Mouse (Mus musculus): ENCODE measurements around the gene Vars. TPM values are rescaled to one million over a fixed set of nuclear protein-coding genes. Genes with fewer than 3 reads are reported as not detected.
A peak's percentile ranks its signal among the peaks of the same experiment; 100 is the strongest.

Vars gene
- polyA plus RNA-seq, 1 experiment from 2014 or later, result 74.0 TPM

- H3K9ac ChIP-seq (ENCODE audit: low read depth, low read length), result no peak within 1 kb of the TSS
- 0 out of 2 replicates have a peak, but pooled peaks have one; percentile 8 for ATAC-seq
- H3K4me1 ChIP-seq (replicated peaks; ENCODE audit: control insufficient read depth, insufficient read depth, low read length), result peaks cover 6% of the 10 kb centered on the region
- 0 out of 2 replicates have a peak within 1 kb of the TSS, but pooled peaks have one; percentile 9 for H3K4me2 ChIP-seq (replicated peaks; ENCODE audit: low read depth)
- H3K4me3 ChIP-seq (ENCODE audit: low read depth, low read length), result no peak within 1 kb of the TSS
- no peak for TF ChIP-seq CTCF (IDR thresholded peaks at IDR 0.05; ENCODE audit: low read depth)
- WGBS, result 41% methylated on average over 12 of the region's 12 CpGs
- no peaks in the 10 kb centered on the region for H3K27me3 ChIP-seq (replicated peaks; ENCODE audit: control insufficient read depth, insufficient read depth, low read length)
- peaks cover 50% of the 10 kb centered on the region for H3K36me3 ChIP-seq (ENCODE audit: control insufficient read depth, insufficient read depth)
- H3K27ac ChIP-seq (ENCODE audit: low read depth, low read length), result peak within 1 kb of the TSS; percentile 46
- H3K9me3 ChIP-seq (ENCODE audit: control insufficient read depth), result no peaks in the 10 kb centered on the region
Observed at GRCm38 (mm10) chr17:35016376-35016775, 15.6 kb downstream of the Vars start, which contains the start of gene Vwa7. TSS of gene Vwa7 (plus strand) at chr17:35016579.

GRCm38 (mm10) chr17:35016791-35017705, 16.3 kb downstream of the Vars start:
- 69% methylated on average over 10 of the region's 10 CpGs for whole genome bisulfite sequencing
- Histone ChIP-seq H3K9ac (ENCODE audit: low read depth, low read length) (no peak overlapping the region), H3K9me3 (ENCODE audit: control insufficient read depth) (no peaks in the 10 kb centered on the region), H3K27ac (ENCODE audit: low read depth, low read length) (no peak overlapping the region), H3K27me3 (replicated peaks; ENCODE audit: control insufficient read depth, insufficient read depth, low read length) (no peaks in the 10 kb centered on the region), H3K4me2 (replicated peaks; ENCODE audit: low read depth) (0 out of 2 replicates have a peak overlapping the region, but pooled peaks have one; percentile 9), H3K36me3 (ENCODE audit: control insufficient read depth, insufficient read depth) (peaks cover 44% of the 10 kb centered on the region), H3K4me3 (ENCODE audit: low read depth, low read length) (no peak overlapping the region), H3K4me1 (replicated peaks; ENCODE audit: control insufficient read depth, insufficient read depth, low read length) (peaks cover 6% of the 10 kb centered on the region)
- ATAC-seq, result peak; percentile 14; the same call in 1 of the 2 replicates
- TF ChIP-seq CTCF (IDR thresholded peaks at IDR 0.05; ENCODE audit: low read depth), result no peak

GRCm38 (mm10) chr17:35017706-35018030, 16.9 kb downstream of the Vars start:
- no peak for TF ChIP-seq CTCF (IDR thresholded peaks at IDR 0.05; ENCODE audit: low read depth)
- Histone ChIP-seq H3K4me3 (ENCODE audit: low read depth, low read length) (no peak overlapping the region), H3K36me3 (ENCODE audit: control insufficient read depth, insufficient read depth) (peaks cover 37% of the 10 kb centered on the region), H3K9ac (ENCODE audit: low read depth, low read length) (no peak overlapping the region), H3K9me3 (ENCODE audit: control insufficient read depth) (no peaks in the 10 kb centered on the region), H3K4me1 (replicated peaks; ENCODE audit: control insufficient read depth, insufficient read depth, low read length) (peaks cover 6% of the 10 kb centered on the region), H3K4me2 (replicated peaks; ENCODE audit: low read depth) (no peak overlapping the region), H3K27me3 (replicated peaks; ENCODE audit: control insufficient read depth, insufficient read depth, low read length) (no peaks in the 10 kb centered on the region), H3K27ac (ENCODE audit: low read depth, low read length) (no peak overlapping the region)
- no peak for ATAC-seq
- 71% methylated on average over 14 of the region's 14 CpGs for WGBS

- no peak overlapping the region for H3K4me2 ChIP-seq (replicated peaks; ENCODE audit: low read depth)
- ATAC-seq, result no peak
- no peaks in the 10 kb centered on the region for H3K9me3 ChIP-seq (ENCODE audit: control insufficient read depth)
- WGBS, result 68% methylated on average over 3 of the region's 3 CpGs
- no peaks in the 10 kb centered on the region for H3K27me3 ChIP-seq (replicated peaks; ENCODE audit: control insufficient read depth, insufficient read depth, low read length)
- H3K27ac ChIP-seq (ENCODE audit: low read depth, low read length), result no peak overlapping the region
- no peak for TF ChIP-seq CTCF (IDR thresholded peaks at IDR 0.05; ENCODE audit: low read depth)
- H3K4me3 ChIP-seq (ENCODE audit: low read depth, low read length), result no peak overlapping the region
- H3K4me1 ChIP-seq (replicated peaks; ENCODE audit: control insufficient read depth, insufficient read depth, low read length), result peaks cover 6% of the 10 kb centered on the region
- no peak overlapping the region for H3K9ac ChIP-seq (ENCODE audit: low read depth, low read length)
- peaks cover 32% of the 10 kb centered on the region for H3K36me3 ChIP-seq (ENCODE audit: control insufficient read depth, insufficient read depth)
Observed at GRCm38 (mm10) chr17:35018171-35018570, 17.4 kb downstream of the Vars start.

DNA sequence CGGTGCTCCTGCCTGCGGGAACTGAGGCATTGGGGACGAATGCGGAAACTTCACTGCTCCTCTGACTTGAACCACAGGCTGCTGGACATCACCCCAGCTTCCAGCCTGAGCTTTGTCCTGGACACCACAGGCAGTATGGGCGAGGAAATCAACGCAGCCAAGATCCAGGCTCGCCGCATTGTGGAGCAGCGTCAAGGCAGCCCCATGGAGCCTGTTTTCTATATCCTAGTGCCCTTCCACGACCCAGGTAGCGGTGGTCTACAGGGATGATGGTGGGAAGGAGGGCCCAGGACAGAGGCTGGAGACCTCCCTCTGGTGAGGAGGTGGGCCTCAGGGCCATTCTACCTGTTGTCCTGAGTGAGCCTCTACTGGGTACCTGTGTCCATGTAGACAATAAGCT, 19.1 kb downstream of the Vars start:
- H3K9me3 ChIP-seq (ENCODE audit: control insufficient read depth), result no peaks in the 10 kb centered on the region
- TF ChIP-seq CTCF (IDR thresholded peaks at IDR 0.05; ENCODE audit: low read depth), result no peak
- no peak overlapping the region for H3K9ac ChIP-seq (ENCODE audit: low read depth, low read length)
- WGBS, result 87% methylated on average over 11 of the region's 11 CpGs
- H3K27ac ChIP-seq (ENCODE audit: low read depth, low read length), result no peak overlapping the region
- H3K4me3 ChIP-seq (ENCODE audit: low read depth, low read length), result no peak overlapping the region
- no peak overlapping the region for H3K4me2 ChIP-seq (replicated peaks; ENCODE audit: low read depth)
- no peaks in the 10 kb centered on the region for H3K27me3 ChIP-seq (replicated peaks; ENCODE audit: control insufficient read depth, insufficient read depth, low read length)
- peaks cover 6% of the 10 kb centered on the region for H3K4me1 ChIP-seq (replicated peaks; ENCODE audit: control insufficient read depth, insufficient read depth, low read length)
- H3K36me3 ChIP-seq (ENCODE audit: control insufficient read depth, insufficient read depth), result peaks cover 15% of the 10 kb centered on the region
- no peak for ATAC-seq

- WGBS, result 77% methylated on average over 8 of the region's 8 CpGs
- no peak overlapping the region for H3K4me2 ChIP-seq (replicated peaks; ENCODE audit: low read depth)
- no peak overlapping the region for H3K27ac ChIP-seq (ENCODE audit: low read depth, low read length)
- H3K27me3 ChIP-seq (replicated peaks; ENCODE audit: control insufficient read depth, insufficient read depth, low read length), result no peaks in the 10 kb centered on the region
- H3K9ac ChIP-seq (ENCODE audit: low read depth, low read length), result no peak overlapping the region
- peaks cover 6% of the 10 kb centered on the region for H3K4me1 ChIP-seq (replicated peaks; ENCODE audit: control insufficient read depth, insufficient read depth, low read length)
- no peaks in the 10 kb centered on the region for H3K9me3 ChIP-seq (ENCODE audit: control insufficient read depth)
- no peak overlapping the region for H3K4me3 ChIP-seq (ENCODE audit: low read depth, low read length)
- no peak for TF ChIP-seq CTCF (IDR thresholded peaks at IDR 0.05; ENCODE audit: low read depth)
- H3K36me3 ChIP-seq (ENCODE audit: control insufficient read depth, insufficient read depth), result peaks cover 9% of the 10 kb centered on the region
- no peak for ATAC-seq
Observed at GRCm38 (mm10) chr17:35020551-35020950, 19.8 kb downstream of the Vars start.

Data from intestine, postnatal 0 days (tissue).